Mouse (Mus musculus): ENCODE measurements at regions not wholly inside any gene's neighbourhood (a gene's known extent, or its start where the extent isn't known, plus 50 kb on each side); places are given as distances from the start of the nearest gene placed in this dataset.

DNA sequence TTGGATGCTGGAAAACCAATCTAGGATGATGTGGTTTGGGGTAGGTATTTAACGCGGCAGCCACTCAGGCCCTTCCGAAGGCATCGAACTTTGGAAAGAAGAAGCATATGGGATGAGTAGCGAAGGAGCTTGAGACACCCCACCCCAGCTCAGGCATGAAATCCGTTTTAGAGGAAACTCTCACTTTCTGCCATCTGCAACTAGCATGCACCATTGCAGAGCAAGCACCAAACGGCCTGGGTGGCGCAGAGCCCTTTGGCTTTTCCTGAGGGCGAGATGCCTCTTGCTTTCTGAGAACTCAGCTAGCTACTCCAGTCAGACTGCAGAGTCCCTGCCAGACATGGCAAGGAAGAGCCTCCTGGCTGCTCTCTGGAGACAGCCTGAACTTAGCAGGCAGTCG is 209.9 kb upstream of the Nlrp1b start:
- peak overlapping the region; percentile 51 for H3K4me2 ChIP-seq
- H3K27ac ChIP-seq, result no peak overlapping the region
- H3K36me3 ChIP-seq, result no peaks in the 10 kb centered on the region
- H3K27me3 ChIP-seq, result peaks cover 23% of the 10 kb centered on the region
- peak overlapping the region; percentile 20; the same call in 1 of the 2 replicates for H3K4me3 ChIP-seq (replicated peaks)
- H3K9me3 ChIP-seq (replicated peaks), result no peaks in the 10 kb centered on the region
- ATAC-seq (replicated peaks; ENCODE audit: low FRiP score), result no peak
- no peak overlapping the region for H3K9ac ChIP-seq
- peaks cover 5% of the 10 kb centered on the region for H3K4me1 ChIP-seq
- 60% methylated on average over 10 of the region's 10 CpGs for WGBS

DNA sequence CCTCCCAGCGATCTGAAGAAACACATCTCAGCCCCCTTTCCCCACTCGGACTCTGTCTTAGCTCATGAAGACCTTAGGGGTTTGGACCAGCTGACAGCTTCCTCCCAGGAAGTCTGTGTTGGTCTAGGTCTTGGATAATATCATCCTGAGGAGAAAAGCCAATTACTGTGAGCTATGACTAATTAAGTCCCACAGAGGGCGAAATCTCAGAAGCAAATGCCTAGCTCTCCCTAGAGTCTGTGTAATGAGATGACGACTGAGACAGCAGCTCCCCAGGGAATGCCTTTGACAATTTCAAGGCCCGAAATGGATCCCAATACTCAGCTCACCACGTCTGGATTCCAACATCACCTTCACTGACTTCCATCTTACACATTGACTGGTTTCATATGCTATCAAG is 213.5 kb upstream of the Nlrp1b start:
- Histone ChIP-seq H3K9ac (no peak overlapping the region), H3K27ac (no peak overlapping the region), H3K4me3 (replicated peaks) (no peak overlapping the region), H3K36me3 (no peaks in the 10 kb centered on the region), H3K9me3 (replicated peaks) (no peaks in the 10 kb centered on the region), H3K27me3 (peaks cover 19% of the 10 kb centered on the region), H3K4me1 (peaks cover 9% of the 10 kb centered on the region), H3K4me2 (no peak overlapping the region)
- WGBS, result 66% methylated on average over 6 of the region's 6 CpGs
- ATAC-seq (replicated peaks; ENCODE audit: low FRiP score), result no peak

DNA sequence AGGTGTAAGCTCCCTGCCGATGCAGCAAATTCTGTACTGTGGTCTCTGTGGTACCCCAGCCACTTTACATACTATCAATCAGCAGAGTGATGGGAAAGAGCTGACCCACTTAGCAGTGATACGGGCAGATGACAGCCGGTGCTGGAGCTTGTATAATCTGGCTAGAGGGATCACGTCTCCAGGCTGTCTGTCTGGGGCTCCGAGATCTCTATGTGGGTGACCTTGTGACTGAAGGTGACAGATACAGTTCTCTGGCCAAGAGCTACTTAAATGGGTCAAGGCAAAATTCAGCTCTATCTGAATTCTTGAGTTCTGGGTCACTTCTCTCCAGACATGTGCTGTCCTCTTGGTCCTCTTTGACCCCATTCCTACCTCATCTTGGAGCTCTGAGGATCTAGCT is 216.1 kb upstream of the Nlrp1b start:
- ATAC-seq (replicated peaks; ENCODE audit: low FRiP score), result no peak
- H3K36me3 ChIP-seq, result no peaks in the 10 kb centered on the region
- H3K9ac ChIP-seq, result no peak overlapping the region
- H3K4me3 ChIP-seq (replicated peaks), result no peak overlapping the region
- 0 out of 2 replicates have a peak, but pooled peaks cover 4% of the 10 kb centered on the region for H3K4me1 ChIP-seq
- H3K9me3 ChIP-seq (replicated peaks), result no peaks in the 10 kb centered on the region
- no peak overlapping the region for H3K27ac ChIP-seq
- no peaks in the 10 kb centered on the region for H3K27me3 ChIP-seq
- H3K4me2 ChIP-seq, result no peak overlapping the region
- WGBS, result 52% methylated on average over 5 of the region's 5 CpGs

DNA sequence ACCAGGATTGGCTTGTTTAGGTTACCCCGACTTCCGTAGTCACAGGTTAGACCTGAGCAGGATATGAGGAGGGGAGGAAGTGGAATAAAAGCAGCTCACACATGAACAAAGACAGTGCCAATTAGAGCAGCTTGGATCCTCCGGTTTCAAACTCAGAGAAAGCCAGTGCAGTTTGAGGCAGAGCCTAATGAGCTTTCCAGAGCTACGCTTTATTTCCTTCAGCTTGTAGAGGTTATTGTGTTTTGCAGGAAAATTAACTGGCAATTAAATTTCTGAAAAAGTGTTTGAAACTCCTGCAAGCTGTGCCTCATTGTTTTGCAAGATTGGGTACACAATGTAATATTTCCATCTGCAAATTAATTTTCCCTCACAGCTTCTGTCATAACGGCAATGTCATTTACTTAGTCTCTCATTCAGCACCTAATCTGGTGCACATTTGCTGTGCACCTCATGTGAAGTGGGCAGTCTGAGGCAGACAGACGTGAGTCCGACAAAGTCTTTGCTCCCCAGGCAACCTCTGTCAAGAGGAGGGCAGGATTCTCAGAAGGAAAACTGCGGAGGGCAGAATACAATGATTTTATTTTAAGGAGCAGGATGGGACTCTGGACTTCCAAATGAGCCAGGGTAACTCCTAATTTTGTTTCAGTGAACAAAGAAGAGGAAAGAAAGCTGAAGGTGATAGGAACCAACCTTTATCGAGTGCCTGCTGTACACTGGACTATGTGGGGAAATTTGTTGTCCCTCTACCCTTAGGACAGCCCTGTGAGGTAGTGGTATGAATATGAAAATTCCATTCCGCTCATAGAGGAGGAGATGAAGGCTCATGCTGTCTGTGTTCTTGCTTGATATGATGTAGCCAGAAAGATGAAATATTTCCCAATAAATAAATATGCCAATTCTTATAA is 217.6 kb upstream of the Nlrp1b start:
- Histone ChIP-seq H3K27ac (no peak overlapping the region), H3K36me3 (no peaks in the 10 kb centered on the region), H3K4me2 (no peak overlapping the region), H3K9me3 (replicated peaks) (no peaks in the 10 kb centered on the region), H3K4me1 (0 out of 2 replicates have a peak, but pooled peaks cover 4% of the 10 kb centered on the region), H3K9ac (no peak overlapping the region), H3K27me3 (no peaks in the 10 kb centered on the region), H3K4me3 (replicated peaks) (no peak overlapping the region)
- no peak for ATAC-seq (replicated peaks; ENCODE audit: low FRiP score)
- 59% methylated on average over 10 of the region's 10 CpGs for WGBS

DNA sequence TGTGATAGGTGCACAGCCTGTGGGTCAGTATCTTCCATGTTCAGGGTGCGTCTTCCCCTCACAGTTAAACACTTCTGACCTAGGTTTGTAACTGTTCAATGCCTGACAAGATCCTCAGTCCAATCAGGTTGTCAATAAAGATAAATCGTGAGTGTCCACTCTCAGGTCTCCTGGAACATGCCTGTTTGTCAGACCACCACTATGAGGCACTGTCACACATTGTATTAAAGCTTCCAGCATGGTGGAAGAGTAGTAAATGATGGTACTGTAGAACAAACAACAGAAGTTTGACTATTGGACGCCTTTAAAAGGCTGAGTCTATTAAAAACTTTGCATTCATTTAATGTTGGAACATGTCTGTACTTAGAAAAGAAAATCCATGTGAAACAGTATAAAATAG is 249.6 kb upstream of the Nlrp1b start:
- no peaks in the 10 kb centered on the region for H3K9me3 ChIP-seq (replicated peaks)
- peaks cover 9% of the 10 kb centered on the region; the same call in 1 of the 2 replicates for H3K27me3 ChIP-seq
- no peak overlapping the region for H3K27ac ChIP-seq
- no peaks in the 10 kb centered on the region for H3K36me3 ChIP-seq
- 81% methylated on average over 3 of the region's 3 CpGs for WGBS
- H3K4me3 ChIP-seq (replicated peaks), result no peak overlapping the region
- no peak for ATAC-seq (replicated peaks; ENCODE audit: low FRiP score)
- no peaks in the 10 kb centered on the region for H3K4me1 ChIP-seq
- H3K4me2 ChIP-seq, result no peak overlapping the region
- no peak overlapping the region for H3K9ac ChIP-seq

DNA sequence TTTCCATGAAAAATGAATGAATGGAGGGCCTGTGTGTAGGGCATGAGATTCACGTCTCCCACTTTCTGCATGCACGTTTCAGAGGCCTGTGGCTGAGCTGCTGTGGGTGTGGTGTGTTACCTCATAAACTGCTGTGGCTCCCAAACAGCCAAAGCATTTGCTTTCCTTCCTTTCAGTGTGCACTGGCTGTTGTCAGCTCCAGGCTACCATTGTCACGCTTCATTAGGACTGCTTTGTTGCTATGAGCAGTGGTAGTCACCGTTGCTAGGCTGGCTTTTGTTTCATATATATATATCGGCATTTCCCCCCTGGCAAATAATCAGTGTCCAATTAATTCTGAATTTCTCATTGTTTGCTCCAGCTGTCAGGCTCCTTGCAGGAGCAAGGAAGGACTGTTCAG is 251.9 kb upstream of the Wscd1 start:
- Histone ChIP-seq H3K9me3 (replicated peaks) (0 out of 2 replicates have a peak, but pooled peaks cover 4% of the 10 kb centered on the region), H3K9ac (no peak overlapping the region), H3K27ac (no peak overlapping the region), H3K4me1 (peaks cover 10% of the 10 kb centered on the region; the same call in 1 of the 2 replicates), H3K36me3 (no peaks in the 10 kb centered on the region), H3K27me3 (no peaks in the 10 kb centered on the region), H3K4me2 (no peak overlapping the region), H3K4me3 (replicated peaks) (no peak overlapping the region)
- 34% methylated on average over 5 of the region's 5 CpGs for WGBS
- no peak for ATAC-seq (replicated peaks; ENCODE audit: low FRiP score)

DNA sequence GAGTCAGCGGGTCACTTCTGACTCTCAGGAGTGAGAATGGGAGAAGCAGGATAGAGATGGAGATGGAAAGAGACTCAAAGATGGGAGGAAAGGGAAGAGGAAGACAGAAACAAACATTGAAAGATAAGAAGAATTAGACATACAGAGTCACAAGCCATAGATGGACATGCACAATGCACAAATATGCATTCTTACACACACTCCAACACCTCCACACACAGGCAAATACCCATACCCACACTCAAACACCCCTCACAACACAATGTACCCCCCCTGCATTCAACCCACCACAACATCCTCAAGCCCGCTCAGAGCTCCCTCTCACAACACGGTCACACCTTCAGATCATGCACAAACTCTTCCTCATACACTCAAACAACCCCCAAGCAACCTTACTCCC is 251.4 kb upstream of the Wscd1 start:
- Histone ChIP-seq H3K4me1 (peaks cover 10% of the 10 kb centered on the region; the same call in 1 of the 2 replicates), H3K36me3 (no peaks in the 10 kb centered on the region), H3K4me2 (no peak overlapping the region), H3K27ac (no peak overlapping the region), H3K9me3 (replicated peaks) (0 out of 2 replicates have a peak, but pooled peaks cover 2% of the 10 kb centered on the region), H3K27me3 (no peaks in the 10 kb centered on the region), H3K9ac (no peak overlapping the region), H3K4me3 (replicated peaks) (no peak overlapping the region)
- 75% methylated on average over 3 of the region's 3 CpGs for WGBS
- no peak for ATAC-seq (replicated peaks; ENCODE audit: low FRiP score)

DNA sequence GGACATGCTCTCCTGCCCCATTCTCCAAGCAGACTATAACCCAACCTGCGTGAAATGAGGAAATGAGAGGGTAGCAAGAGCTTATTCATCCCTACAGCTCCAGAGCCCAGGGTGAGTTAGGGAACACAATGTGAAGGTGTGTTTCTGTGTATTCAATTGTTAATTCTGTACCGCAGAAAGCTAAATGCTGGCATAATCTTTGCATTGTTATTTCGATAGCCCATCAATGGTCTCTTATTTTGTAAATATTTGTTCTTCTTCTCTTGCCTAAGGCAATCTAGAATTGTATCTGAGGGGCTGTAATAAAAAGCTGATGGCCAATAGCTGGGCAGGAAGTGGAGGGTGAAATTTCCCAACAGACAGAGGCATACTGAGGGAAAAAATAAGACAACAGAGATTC is 247.6 kb upstream of the Wscd1 start:
- no peaks in the 10 kb centered on the region for H3K9me3 ChIP-seq (replicated peaks)
- H3K27me3 ChIP-seq, result no peaks in the 10 kb centered on the region
- H3K36me3 ChIP-seq, result no peaks in the 10 kb centered on the region
- H3K4me2 ChIP-seq, result no peak overlapping the region
- H3K4me1 ChIP-seq, result peaks cover 10% of the 10 kb centered on the region; the same call in 1 of the 2 replicates
- H3K27ac ChIP-seq, result no peak overlapping the region
- 86% methylated on average over 3 of the region's 3 CpGs for WGBS
- ATAC-seq (replicated peaks; ENCODE audit: low FRiP score), result no peak
- H3K4me3 ChIP-seq (replicated peaks), result no peak overlapping the region
- H3K9ac ChIP-seq, result no peak overlapping the region

DNA sequence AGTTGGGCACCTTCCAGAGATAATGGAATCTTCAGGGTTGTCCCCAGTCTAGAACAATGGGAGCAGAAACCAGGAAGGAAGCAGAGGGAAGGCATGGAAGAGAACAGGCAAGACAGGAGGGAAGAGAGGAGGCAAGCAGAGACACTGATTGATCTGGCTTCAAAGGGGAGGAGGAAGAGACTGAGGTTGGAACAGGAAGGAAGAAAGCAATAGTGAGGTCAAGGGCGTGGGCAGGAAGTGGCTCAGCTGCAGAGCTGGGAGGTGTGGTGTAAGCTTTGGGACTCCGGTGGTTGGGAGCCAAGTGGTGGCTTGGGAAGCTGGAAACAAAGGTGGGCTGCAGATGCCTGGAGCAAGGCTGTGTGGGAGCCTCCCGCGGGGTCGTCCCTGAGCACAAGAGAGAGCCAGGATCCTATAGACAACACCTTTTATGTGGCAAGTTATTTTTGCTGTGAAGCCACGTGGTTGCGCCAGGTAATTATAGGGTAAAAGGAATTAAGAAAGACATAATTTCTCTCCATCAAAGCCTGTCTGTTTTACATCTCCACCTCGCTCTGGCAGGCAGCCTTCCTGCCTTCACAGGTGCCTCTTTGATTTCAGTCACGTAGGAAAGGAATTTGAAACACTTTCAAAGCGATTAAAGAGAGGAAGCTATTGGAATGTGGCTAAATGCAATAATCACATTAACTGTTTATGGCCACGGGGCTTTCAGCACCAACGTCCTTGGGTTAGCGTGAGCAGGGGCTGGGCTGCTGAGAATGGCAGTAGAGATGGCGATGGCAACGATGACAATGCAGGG is 237.3 kb upstream of the Wscd1 start:
- Histone ChIP-seq H3K27me3 (no peaks in the 10 kb centered on the region), H3K4me2 (0 out of 2 replicates have a peak overlapping the region, but pooled peaks have one; percentile 12), H3K9ac (no peak overlapping the region), H3K27ac (peak overlapping the region; percentile 52), H3K4me1 (peaks cover 49% of the 10 kb centered on the region), H3K36me3 (no peaks in the 10 kb centered on the region), H3K4me3 (replicated peaks) (no peak overlapping the region), H3K9me3 (replicated peaks) (no peaks in the 10 kb centered on the region)
- WGBS, result 46% methylated on average over 15 of the region's 15 CpGs
- peak; percentile 43; the same call in 1 of the 2 replicates for ATAC-seq (replicated peaks; ENCODE audit: low FRiP score)

DNA sequence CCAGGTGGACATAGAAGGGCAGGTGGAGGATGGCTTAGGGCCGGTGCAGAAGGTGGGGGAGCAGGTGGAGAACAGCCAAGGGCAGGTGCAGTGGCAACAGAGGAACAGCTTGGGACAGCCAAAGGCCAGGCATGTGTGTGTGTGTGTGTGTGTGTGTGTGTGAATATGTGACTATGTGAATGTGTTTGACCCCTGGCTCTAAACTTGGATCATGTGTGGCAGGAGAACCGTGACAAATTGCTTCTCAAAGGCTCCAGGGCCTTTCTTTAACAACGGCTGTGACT is 236.7 kb upstream of the Wscd1 start:
- no peaks in the 10 kb centered on the region for H3K9me3 ChIP-seq (replicated peaks)
- H3K27ac ChIP-seq, result peak overlapping the region; percentile 20; the same call in 1 of the 2 replicates
- H3K4me1 ChIP-seq, result peaks cover 50% of the 10 kb centered on the region
- no peaks in the 10 kb centered on the region for H3K27me3 ChIP-seq
- H3K9ac ChIP-seq, result no peak overlapping the region
- no peaks in the 10 kb centered on the region for H3K36me3 ChIP-seq
- ATAC-seq (replicated peaks; ENCODE audit: low FRiP score), result 0 out of 2 replicates have a peak, but pooled peaks have one; percentile 40
- 61% methylated on average over 3 of the region's 3 CpGs for WGBS
- 0 out of 2 replicates have a peak overlapping the region, but pooled peaks have one; percentile 12 for H3K4me2 ChIP-seq
- H3K4me3 ChIP-seq (replicated peaks), result no peak overlapping the region

DNA sequence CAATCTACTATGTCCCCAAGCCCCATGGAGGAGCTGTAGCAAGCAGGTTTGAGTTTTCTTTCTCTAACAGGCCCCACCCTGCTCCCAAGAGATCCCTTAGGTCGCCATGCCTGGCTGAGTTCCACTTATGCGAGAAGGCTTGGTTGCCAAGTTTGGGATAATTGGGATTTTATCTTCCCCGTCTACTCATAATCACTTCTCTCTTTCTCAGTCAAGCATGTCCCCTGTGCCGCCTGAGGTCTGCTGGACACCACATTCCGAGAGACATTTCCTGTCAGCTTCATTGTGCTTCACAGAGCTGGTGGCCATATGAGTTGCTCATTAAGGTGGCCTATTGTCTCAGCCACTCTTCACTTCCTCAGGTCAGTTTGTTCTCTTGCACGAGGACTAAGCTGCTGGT is 234.5 kb upstream of the Wscd1 start:
- no peak overlapping the region for H3K9ac ChIP-seq

DNA sequence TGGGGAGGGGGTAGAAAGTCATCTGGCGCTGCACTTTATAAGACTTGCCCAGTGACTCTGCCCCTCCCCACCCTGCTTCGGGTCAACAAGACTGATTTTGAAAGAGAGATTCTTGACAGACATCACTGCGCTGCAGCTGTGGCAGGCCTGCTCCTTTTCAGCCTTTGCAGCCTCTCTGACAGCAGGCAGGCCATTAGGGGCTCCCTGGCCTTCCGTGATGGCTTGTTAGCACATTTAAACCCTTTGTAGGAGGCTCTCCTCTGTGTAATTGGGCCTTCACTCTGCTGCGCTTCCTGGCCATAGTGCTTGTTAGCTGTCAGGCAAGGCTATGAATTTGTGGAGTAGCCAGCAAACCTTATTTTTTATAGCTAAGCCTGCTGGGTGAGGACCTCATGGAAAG is 232.3 kb upstream of the Wscd1 start:
- no peak overlapping the region for H3K4me3 ChIP-seq (replicated peaks)
- WGBS, result 33% methylated on average over 5 of the region's 5 CpGs

More for the DNA sequence above, 234.5 kb upstream of the Wscd1 start:
- Histone ChIP-seq H3K27me3 (no peaks in the 10 kb centered on the region), H3K9me3 (replicated peaks) (no peaks in the 10 kb centered on the region), H3K4me3 (replicated peaks) (no peak overlapping the region), H3K36me3 (no peaks in the 10 kb centered on the region), H3K4me2 (no peak overlapping the region), H3K4me1 (peaks cover 50% of the 10 kb centered on the region), H3K27ac (peak overlapping the region; percentile 78)
- WGBS, result 29% methylated on average over 6 of the region's 6 CpGs
- peak; percentile 64 for ATAC-seq (replicated peaks; ENCODE audit: low FRiP score)

More for the DNA sequence above, 232.3 kb upstream of the Wscd1 start:
- peaks cover 46% of the 10 kb centered on the region for H3K4me1 ChIP-seq
- H3K36me3 ChIP-seq, result no peaks in the 10 kb centered on the region
- no peak for ATAC-seq (replicated peaks; ENCODE audit: low FRiP score)
- H3K27me3 ChIP-seq, result no peaks in the 10 kb centered on the region
- H3K9ac ChIP-seq, result no peak overlapping the region
- H3K4me2 ChIP-seq, result no peak overlapping the region
- no peaks in the 10 kb centered on the region for H3K9me3 ChIP-seq (replicated peaks)
- no peak overlapping the region for H3K27ac ChIP-seq
